14 mouse cellular contexts compared by ENCODE assay signal in genomic region chr2:129627811-129628210, GRCm38 (mm10). TPM values are rescaled to one million over a fixed set of nuclear protein-coding genes. Genes with fewer than 3 reads are reported as not detected.
DNase-seq lines count a peak whose midpoint lies in the region; ATAC-seq lines count a peak whose summit lies in the region.
"Had no signal": no experiment of that assay in that cellular context is flagged by ENCODE, and none has a peak within 500 bp of the region (broad histone marks: within the 10 kb centered on the region; RNA-seq: fewer than 3 reads in every experiment).

No protein-coding gene starts in this region.

- 0 out of 2 replicates have a peak overlapping the region, but pooled peaks have one; percentile 19 for H3K9ac ChIP-seq in heart, embryonic 14.5 days (ENCODE audit: low read length)
- H3K9ac ChIP-seq in hindbrain, embryonic 13.5 days, result no peak overlapping the region
- H3K9ac ChIP-seq in midbrain, embryonic 11.5 days (ENCODE audit: low read length), result no peak overlapping the region
- H3K9ac ChIP-seq: midbrain, embryonic 12.5 days had no signal

- peak overlapping the region; percentile 4 to 6; a peak in 1 of 4 replicates for H3K4me3 ChIP-seq in heart, embryonic 14.5 days (ENCODE audit: control insufficient read depth in 1 of 2, insufficient read depth in 1 of 2, low read depth in 1 of 2, low read length in 2 of 2)
- no peak overlapping the region for H3K4me3 ChIP-seq in hindbrain, embryonic 13.5 days
- H3K4me3 ChIP-seq in midbrain, embryonic 11.5 days (ENCODE audit: low read depth, low read length), result no peak overlapping the region
- H3K4me3 ChIP-seq: midbrain, embryonic 12.5 days had no signal

- H3K27ac ChIP-seq in heart, embryonic 14.5 days (replicated peaks in 1 of 2; ENCODE audit: control insufficient read depth in 1 of 2, insufficient read depth in 1 of 2, low read depth in 2 of 2, low read length in 2 of 2), result peak overlapping the region; percentile 21 to 70; a peak in 1 of 4 replicates
- no peak overlapping the region for H3K27ac ChIP-seq in hindbrain, embryonic 13.5 days
- no peak overlapping the region for H3K27ac ChIP-seq in midbrain, embryonic 11.5 days (ENCODE audit: low read depth, low read length)
- H3K27ac ChIP-seq: midbrain, embryonic 12.5 days had no signal

- intact Hi-C loops in left cerebral cortex, postnatal 10 days (cut with DNase I), result no loop called here

- peaks cover 17% of the 10 kb centered on the region for H3K36me3 ChIP-seq in heart, embryonic 14.5 days (ENCODE audit: control insufficient read depth, insufficient read depth, low read length)
- peaks cover 22% of the 10 kb centered on the region for H3K36me3 ChIP-seq in hindbrain, embryonic 13.5 days
- H3K36me3 ChIP-seq in midbrain, embryonic 11.5 days (ENCODE audit: control insufficient read depth, insufficient read depth, low read length), result no peaks in the 10 kb centered on the region; the same call in 1 of the 2 replicates
- H3K36me3 ChIP-seq: midbrain, embryonic 12.5 days had no signal

- peak; percentile 74 for ATAC-seq in frontal cortex, adult (ENCODE audit: low TSS enrichment)
- ATAC-seq in heart, embryonic 14.5 days (ENCODE audit: insufficient number of reproducible peaks, insufficient read depth, low FRiP score, low read depth), result no peak
- no peak for ATAC-seq in hindbrain, embryonic 13.5 days (ENCODE audit: low FRiP score)
- ATAC-seq in midbrain, embryonic 11.5 days (ENCODE audit: low FRiP score), result no peak
- ATAC-seq: intestine, embryonic 16.5 days had no signal

- H3K4me1 ChIP-seq in heart, embryonic 14.5 days (ENCODE audit: control insufficient read depth in 2 of 2, insufficient read depth in 2 of 2, low read length in 2 of 2), result peaks cover 9 to 21% of the 10 kb centered on the region in 2 experiments
- peaks cover 13% of the 10 kb centered on the region for H3K4me1 ChIP-seq in hindbrain, embryonic 13.5 days (replicated peaks)
- H3K4me1 ChIP-seq in midbrain, embryonic 11.5 days (ENCODE audit: control insufficient read depth, insufficient read depth, low read length), result no peaks in the 10 kb centered on the region

- no peaks in the 10 kb centered on the region for H3K9me3 ChIP-seq in heart, embryonic 14.5 days (ENCODE audit: control insufficient read depth, low read length)
- no peaks in the 10 kb centered on the region for H3K9me3 ChIP-seq in hindbrain, embryonic 13.5 days
- no peaks in the 10 kb centered on the region for H3K9me3 ChIP-seq in midbrain, embryonic 11.5 days (ENCODE audit: control insufficient read depth, low read length)
- H3K9me3 ChIP-seq: midbrain, embryonic 12.5 days had no signal

- H3K27me3 ChIP-seq in heart, embryonic 14.5 days (ENCODE audit: control insufficient read depth, insufficient read depth, low read length), result no peaks in the 10 kb centered on the region
- H3K27me3 ChIP-seq in hindbrain, embryonic 13.5 days, result no peaks in the 10 kb centered on the region
- no peaks in the 10 kb centered on the region for H3K27me3 ChIP-seq in midbrain, embryonic 11.5 days (ENCODE audit: control insufficient read depth, insufficient read depth, low read length)
- H3K27me3 ChIP-seq: midbrain, embryonic 12.5 days had no signal

- no peak for DNase-seq in frontal cortex, postnatal 25 days (ENCODE audit: low spot score in 2 of 2)
- peak; percentile 63 to 76 for DNase-seq in left cerebral cortex, adult 18-20 months (ENCODE audit: low spot score in 2 of 2)
- no peak for DNase-seq in left cerebral cortex, postnatal 10 days (ENCODE audit: extremely low spot score in 1 of 2, low spot score in 2 of 2)
- DNase-seq in right cerebral cortex, postnatal 25 days, result peak; percentile 75
- no peak for DNase-seq in midbrain, embryonic 11.5 days (ENCODE audit: low spot score, missing footprints)
- DNase-seq: kidney, postnatal 4 days; liver; lung, postnatal 10 days; thymus, postnatal 4 days had no signal

- WGBS in heart, embryonic 14.5 days, result 30% methylated on average over 13 of the region's 13 CpGs
- 87% methylated on average over 13 of the region's 13 CpGs for WGBS in hindbrain, embryonic 13.5 days
- WGBS in midbrain, embryonic 11.5 days, result 88% methylated on average over 13 of the region's 13 CpGs

- peak overlapping the region; percentile 53 for H3K4me2 ChIP-seq in heart, embryonic 14.5 days (ENCODE audit: low read length)
- no peak overlapping the region for H3K4me2 ChIP-seq in hindbrain, embryonic 13.5 days
- no peak overlapping the region for H3K4me2 ChIP-seq in midbrain, embryonic 11.5 days
- H3K4me2 ChIP-seq: midbrain, embryonic 12.5 days had no signal

RNA-seq across cellular contexts. Expression of gene Sirpa, which starts 35.2 kb away (rescaled TPM):
- total RNA-seq in left cerebral cortex, adult 18-20 months (2021), result 100 to 1,000 TPM; 370 to 383 TPM
- 100 to 1,000 TPM; 289 to 299 TPM for total RNA-seq in left cerebral cortex, postnatal 10 days (2021)
- polyA plus RNA-seq in heart, embryonic 14.5 days (2014; fragmentation: Nextera tagmentation; extraction: Ambion mirVana), result 19.8 and 20.8 TPM in 2 replicates
- 20.8 and 23.1 TPM in 2 replicates for polyA plus RNA-seq in hindbrain, embryonic 13.5 days (2015; fragmentation: Nextera tagmentation; extraction: Ambion mirVana)
- polyA plus RNA-seq in midbrain, embryonic 11.5 days (2014; fragmentation: Nextera tagmentation; extraction: Ambion mirVana), result 16.0 and 17.9 TPM in 2 replicates

Comparison
In these comparisons a context has a peak if more than half of its experiments do, and no peak if none do; other contexts are left out.
1. DNase-seq: peak in left cerebral cortex, adult 18-20 months (2 of 2) and right cerebral cortex, postnatal 25 days (single experiment); none in frontal cortex, postnatal 25 days (0 of 2), left cerebral cortex, postnatal 10 days (0 of 2) and midbrain, embryonic 11.5 days (single experiment).
2. H3K27ac ChIP-seq: peak in heart, embryonic 14.5 days (2 of 2); none in hindbrain, embryonic 13.5 days (single experiment) and midbrain, embryonic 11.5 days (single experiment).
3. H3K4me3 ChIP-seq: peak in heart, embryonic 14.5 days (2 of 2); none in hindbrain, embryonic 13.5 days (single experiment) and midbrain, embryonic 11.5 days (single experiment).